Mouse (Mus musculus): ENCODE data around the gene Banf2.

Gene Banf2

GRCm38 (mm10) chr2:144107810-144108209, 75.0 kb downstream of the Banf2 start:
- no peak for DNase-seq

GRCm38 (mm10) chr2:144108376-144108775, 75.5 kb downstream of the Banf2 start:
- no peak for DNase-seq

GRCm38 (mm10) chr2:144111966-144112365, 79.1 kb downstream of the Banf2 start:
- no peak for DNase-seq

GRCm38 (mm10) chr2:144112666-144113065, 79.8 kb downstream of the Banf2 start:
- no peak for DNase-seq

- DNase-seq = no peak
These were observed 85.2 kb downstream of the Banf2 start for GRCm38 (mm10) chr2:144118061-144118460.

- DNase-seq = peak; percentile 8
These were observed 87.4 kb downstream of the Banf2 start for GRCm38 (mm10) chr2:144120186-144120823.

- DNase-seq = no peak
These were observed 89.2 kb downstream of the Banf2 start for GRCm38 (mm10) chr2:144122068-144122467.

Data from cerebellum, adult 11-12 months (tissue).